Mouse (Mus musculus) layer of hippocampus, adult 9-10 months (tissue): ENCODE data around the gene Immp2l.
"Not testable (repeated sequence)": the region's sequence is repeated elsewhere in the genome, so short reads cannot be mapped to it uniquely, and the experiment has no call there.

Experiments used
- DNase-seq: peaks from one replicate; pipeline ENCODE4 v3.0.0; 2022; ENCODE audit warnings: low spot score

Gene Immp2l

DNA sequence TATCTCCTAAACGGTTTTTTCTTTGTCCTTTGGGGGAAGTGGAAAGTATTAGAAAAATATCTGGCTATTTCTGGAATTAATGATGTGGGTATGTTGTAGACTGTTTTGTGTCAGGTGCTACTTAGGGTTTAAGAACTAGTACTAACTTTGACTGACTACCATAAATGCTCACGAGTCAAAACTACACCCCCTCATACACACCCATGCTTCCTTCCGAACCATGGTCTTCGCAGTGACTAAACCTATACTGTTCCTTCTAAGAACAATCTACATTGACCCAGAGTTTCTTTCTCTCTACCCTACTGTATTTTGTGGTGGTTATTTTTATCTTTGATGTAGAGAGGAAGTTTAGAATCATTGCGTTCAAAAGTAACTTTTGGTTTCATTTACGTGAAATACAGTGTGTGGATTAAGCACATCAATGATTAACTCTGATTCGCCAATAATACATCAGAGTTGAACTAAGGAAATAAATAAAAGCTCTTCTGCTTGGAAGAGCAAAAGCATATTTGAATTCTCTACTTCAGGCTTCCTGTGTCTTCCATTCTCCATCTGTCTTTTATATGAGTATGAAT lies 828.1 kb downstream of the Immp2l start:
- DNase-seq, result no peak

DNA sequence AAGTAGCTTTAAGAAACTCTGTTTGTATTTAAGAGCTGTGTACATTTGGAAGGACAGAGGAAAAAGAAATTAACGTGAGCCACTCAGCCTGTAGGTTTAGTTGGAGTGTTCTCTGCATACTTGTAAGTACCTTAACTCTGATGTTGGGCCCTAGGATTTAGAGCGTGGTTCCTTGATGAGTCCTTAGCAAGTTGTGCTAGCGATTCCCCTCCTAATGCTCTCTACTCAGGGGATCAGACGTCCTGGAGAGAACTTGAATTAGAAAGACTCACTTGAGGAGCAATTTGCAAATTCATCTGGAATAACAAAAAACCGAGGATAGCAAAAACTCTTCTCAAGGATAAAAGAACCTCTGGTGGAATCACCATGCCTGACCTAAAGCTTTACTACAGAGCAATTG lies 835.8 kb downstream of the Immp2l start:
- DNase-seq, result not testable (repeated sequence)

GRCm38 (mm10) chr12:41868317-41868716 lies 844.4 kb downstream of the Immp2l start:
- DNase-seq, result no peak

DNA sequence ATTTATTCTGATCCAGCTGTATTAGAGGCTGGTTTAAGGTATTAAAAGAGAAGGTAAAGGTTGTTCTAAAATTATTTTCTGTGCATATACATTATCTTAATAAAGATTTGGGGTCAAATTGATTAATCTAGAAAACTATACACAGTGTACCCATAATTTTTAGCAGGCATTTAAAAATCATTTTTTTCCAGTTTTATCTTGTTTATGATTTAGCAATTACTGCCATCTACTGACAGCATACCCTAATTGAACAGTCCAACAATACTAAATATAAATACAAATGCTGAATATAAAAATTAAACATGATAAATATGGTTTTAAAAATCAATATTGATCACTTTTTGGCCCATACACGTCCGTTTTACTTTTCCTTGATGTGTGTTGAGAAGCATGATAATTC lies 850.1 kb downstream of the Immp2l start:
- no peak for DNase-seq

DNA sequence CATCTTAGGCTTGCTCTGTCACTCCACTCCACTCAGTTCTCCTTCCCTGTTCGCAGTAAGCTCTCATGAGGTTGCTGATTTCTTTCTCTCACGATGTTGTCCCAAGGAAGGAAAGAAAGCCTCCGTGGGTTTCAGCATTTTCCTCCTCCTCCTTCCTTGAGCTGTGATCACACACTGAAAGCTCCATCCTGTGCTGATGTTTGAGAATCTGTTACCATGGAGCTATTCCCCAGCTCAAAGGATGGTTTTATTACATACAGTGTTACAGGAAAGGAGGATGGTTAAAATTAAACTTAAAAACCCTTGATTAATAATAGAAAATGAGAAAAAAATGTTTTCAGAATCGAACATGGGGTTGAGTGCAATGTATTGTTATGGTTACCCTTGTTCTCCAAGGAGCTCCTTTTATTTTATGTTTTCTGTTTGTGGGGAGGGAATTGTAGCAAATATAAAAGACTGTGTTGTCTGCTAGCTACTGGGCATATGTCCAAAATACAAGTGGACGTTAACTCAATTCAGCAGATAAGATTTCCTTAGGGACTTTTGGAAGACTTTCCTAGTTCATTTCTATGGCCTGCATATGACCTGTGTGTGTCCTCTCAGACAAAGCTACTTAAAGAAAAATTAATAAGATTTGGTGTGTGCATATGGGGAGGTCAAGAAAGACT lies 853.5 kb downstream of the Immp2l start:
- DNase-seq, result no peak

- no peak for DNase-seq
Measured at GRCm38 (mm10) chr12:41878493-41878892, 854.6 kb downstream of the Immp2l start.

DNA sequence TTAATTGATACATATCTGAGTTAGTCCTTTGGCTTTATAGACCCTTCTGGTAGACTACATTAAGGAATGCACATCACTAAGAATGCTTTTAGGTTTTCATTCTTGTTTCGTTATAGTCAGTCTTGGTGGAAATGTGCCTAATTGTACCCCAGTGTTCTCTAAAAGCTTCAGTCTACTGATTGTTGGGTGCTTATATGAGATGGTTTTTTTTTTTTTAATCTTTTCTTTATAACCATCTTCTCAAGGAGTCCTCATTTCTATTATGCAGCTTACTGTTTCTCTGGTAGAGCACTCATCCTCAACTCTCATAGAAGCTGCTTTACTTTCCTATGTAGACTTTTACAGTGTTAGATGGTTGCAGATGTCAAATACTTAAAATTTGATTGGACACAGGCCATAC lies 855.1 kb downstream of the Immp2l start:
- no peak for DNase-seq

DNA sequence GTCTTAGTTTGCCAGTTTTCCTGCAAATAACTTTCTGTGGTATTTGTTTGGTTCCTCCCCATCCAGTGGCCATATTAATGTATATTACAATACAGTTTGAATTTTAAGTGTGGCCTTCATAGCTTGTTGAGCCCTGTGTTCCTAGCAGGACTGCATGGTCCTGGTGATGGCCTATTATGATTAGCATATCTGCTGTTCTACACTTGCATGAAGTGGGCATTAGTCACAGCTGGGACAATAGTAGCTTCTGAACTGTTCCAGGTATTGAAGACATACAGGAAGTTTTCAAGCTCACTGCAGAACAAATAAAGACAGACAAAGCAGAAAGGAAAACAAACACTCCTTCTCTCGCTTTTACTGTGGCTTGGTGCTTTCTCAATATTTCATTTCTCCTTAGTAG lies 855.5 kb downstream of the Immp2l start:
- no peak for DNase-seq

DNA sequence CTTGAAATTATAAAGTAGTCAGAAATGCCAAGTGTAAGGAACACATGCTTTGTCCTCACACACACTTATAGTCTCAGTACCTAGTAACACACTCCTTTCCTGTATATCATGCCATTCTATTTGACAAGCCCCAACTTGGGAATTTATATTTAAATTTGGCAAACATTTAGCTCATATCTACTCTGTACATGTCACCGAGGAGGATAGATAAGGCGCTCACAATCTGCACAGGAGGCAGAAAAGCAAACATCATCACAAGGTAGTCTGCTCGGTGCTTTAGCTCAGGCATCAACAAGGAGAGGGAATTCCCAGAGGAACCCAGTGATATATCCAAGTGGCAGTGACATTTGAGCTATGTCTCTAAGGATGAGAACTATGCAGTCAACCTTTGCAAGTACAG lies 856.9 kb downstream of the Immp2l start:
- no peak for DNase-seq

DNA sequence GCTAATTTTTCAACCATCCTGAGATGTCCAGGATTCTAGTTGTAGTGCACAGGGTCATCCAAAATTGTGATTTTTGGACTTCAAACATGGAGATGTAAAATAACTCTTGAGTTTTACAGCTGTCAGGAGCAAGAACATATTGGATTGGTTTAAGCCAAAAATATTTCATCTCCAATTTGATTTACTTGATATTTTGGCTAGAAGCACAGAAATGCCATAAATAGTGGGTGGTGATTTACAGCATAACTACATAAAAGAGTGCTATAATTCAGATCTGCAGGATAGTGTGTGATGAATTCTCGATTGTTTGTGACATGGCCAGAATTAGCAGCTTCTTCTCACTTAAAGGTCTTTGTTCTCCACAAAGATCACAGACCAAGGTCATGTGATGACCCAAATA lies 884.1 kb downstream of the Immp2l start:
- no peak for DNase-seq

GRCm38 (mm10) chr12:41911626-41912025 lies 887.7 kb downstream of the Immp2l start:
- no peak for DNase-seq

- DNase-seq, result no peak
Measured at GRCm38 (mm10) chr12:41937751-41938150, 913.9 kb downstream of the Immp2l start.

DNA sequence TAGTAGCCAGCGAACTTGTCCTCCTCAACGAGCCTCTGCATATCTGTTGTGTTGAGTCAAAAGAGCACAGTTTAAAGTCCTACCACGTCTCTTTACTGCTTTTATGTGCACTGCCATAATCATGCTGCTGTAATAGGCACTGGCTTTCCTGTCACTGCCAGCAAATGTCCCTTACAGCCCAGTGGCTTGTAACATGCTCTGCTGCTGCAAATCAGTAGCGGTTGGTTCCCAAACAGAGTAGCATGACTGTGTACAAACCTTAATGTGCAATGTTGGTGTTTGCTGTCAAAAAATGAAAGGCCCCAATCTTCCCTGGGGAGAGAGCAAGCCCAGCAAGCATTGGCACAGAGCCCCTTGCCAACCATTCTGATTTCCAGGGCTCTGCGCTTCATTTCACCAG lies 918.0 kb downstream of the Immp2l start:
- no peak for DNase-seq

- DNase-seq, result no peak
Measured at GRCm38 (mm10) chr12:41944079-41944672, 920.3 kb downstream of the Immp2l start.

DNA sequence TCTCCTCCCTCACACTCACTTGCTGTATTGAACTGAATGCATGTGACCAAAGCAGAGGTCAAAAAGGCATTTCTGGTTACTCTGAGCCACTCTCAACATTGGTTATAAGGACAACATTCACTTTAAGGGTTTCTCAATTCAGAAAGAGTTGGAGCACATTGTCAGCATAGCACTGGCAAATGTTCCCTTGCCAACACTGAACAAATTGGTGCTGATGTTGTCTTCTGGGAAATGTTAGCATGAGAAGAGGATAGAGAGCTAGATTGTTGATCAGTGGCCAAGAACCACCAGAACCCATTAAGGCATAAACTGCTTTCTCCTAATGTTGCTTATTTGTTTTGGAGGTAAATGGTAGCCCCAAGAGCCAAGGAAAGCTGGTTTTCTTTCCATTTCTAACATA lies 922.6 kb downstream of the Immp2l start:
- DNase-seq, result no peak

- no peak for DNase-seq
Measured at GRCm38 (mm10) chr12:41949409-41949808, 925.5 kb downstream of the Immp2l start.

DNA sequence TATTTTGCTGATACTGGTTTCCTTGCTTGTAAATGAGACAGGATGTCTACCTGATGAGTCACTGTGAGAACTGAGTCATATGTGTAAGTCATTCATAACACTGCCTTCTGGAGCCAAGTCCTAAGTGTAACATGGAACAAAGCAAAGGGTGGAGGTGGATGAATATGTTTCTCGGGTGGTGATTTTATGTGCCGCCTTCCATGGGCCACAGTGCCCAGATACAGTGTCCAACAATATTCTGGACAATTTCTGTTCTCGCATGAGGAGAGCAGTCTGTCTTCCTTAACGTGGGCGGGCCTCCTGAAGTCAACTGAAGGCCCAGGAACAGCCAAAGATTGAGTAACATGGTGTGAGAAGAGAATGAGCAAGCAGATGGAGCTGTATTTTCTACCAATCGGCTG lies 926.0 kb downstream of the Immp2l start:
- peak; percentile 10 for DNase-seq

GRCm38 (mm10) chr12:41950726-41951125 lies 926.8 kb downstream of the Immp2l start:
- DNase-seq, result no peak

GRCm38 (mm10) chr12:41961038-41961437 lies 937.1 kb downstream of the Immp2l start:
- no peak for DNase-seq

DNA sequence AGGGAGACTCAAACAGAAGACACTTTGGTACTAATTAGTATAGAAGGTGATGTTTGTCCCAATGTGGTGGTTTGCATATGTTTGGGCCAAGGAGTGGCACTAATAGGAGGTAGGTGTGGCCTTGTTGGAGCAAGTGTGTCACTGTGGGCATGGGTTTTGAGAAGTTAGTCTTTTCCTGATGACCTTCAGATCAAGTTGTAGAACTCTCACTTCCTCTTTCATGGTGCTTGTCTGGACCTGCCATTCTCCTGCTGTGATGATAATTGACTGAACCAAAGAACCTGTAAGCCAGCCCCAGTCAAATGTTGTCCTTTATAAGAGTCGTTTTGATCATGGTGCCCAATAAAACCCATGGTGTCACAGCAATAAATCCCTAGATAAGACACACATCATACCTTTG lies 967.5 kb downstream of the Immp2l start:
- DNase-seq, result no peak
